Mouse (Mus musculus): ENCODE measurements at regions not wholly inside any gene's neighbourhood (a gene's known extent, or its start where the extent isn't known, plus 50 kb on each side); places are given as distances from the start of the nearest gene placed in this dataset.
A peak's percentile ranks its signal among the peaks of the same experiment; 100 is the strongest.

DNA sequence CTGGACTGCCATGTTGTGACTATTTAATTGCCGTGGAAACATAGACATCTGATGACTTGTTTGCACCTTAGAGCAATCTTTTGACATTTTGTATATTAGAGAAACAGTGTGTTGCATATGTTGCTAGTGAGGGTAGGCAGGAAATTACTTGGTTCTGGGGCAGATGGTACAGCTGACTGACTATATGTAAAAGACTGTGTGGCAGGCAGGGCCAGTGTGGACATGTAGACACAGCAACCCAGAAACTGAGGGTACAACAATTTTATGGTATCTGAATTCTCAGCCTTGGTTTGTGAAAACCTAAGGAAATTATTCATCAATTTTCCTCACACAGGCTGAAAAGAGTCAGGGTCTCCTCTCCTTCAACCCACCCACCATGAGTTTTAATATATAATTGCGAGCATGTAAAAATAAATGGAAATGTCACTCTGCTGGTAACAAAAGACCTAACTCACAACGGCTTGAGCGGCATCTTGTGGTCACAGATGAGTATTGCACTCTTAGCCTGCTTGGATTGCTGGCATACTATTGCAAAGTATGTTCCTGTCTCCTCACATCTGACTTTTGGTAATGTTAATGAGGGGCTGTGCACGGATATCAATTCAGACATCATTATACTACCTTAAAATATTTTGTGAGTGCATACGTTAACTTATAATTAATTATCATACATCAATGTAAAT lies 329.8 kb downstream of the Psat1 start:
- no peak overlapping the region for H3K4me3 ChIP-seq
- no peak for ATAC-seq (replicated peaks; ENCODE audit: insufficient number of reproducible peaks, insufficient read depth, low FRiP score, low read depth)
- 20% methylated on average over 6 of the region's 6 CpGs for WGBS

GRCm38 (mm10) chr19:15614648-15615561 lies 332.2 kb downstream of the Psat1 start:
- H3K36me3 ChIP-seq: no peaks in the 10 kb centered on the region
- no peak overlapping the region for H3K27ac ChIP-seq
- no peaks in the 10 kb centered on the region for H3K27me3 ChIP-seq
- no peaks in the 10 kb centered on the region for H3K9me3 ChIP-seq (replicated peaks)
- peaks cover 7% of the 10 kb centered on the region for H3K4me1 ChIP-seq (replicated peaks)
- H3K4me3 ChIP-seq: 0 out of 2 replicates have a peak overlapping the region, but pooled peaks have one; percentile 8
- H3K4me2 ChIP-seq: peak overlapping the region; percentile 43
- WGBS: 45% methylated on average over 19 of the region's 19 CpGs
- H3K9ac ChIP-seq: no peak overlapping the region
- ATAC-seq (replicated peaks; ENCODE audit: insufficient number of reproducible peaks, insufficient read depth, low FRiP score, low read depth): peak; percentile 55

More for the DNA sequence above, 329.8 kb downstream of the Psat1 start:
- Histone ChIP-seq H3K9ac (no peak overlapping the region), H3K36me3 (no peaks in the 10 kb centered on the region), H3K27me3 (no peaks in the 10 kb centered on the region), H3K4me2 (no peak overlapping the region), H3K4me1 (replicated peaks) (peaks cover 7% of the 10 kb centered on the region), H3K27ac (no peak overlapping the region), H3K9me3 (replicated peaks) (no peaks in the 10 kb centered on the region)

- no peaks in the 10 kb centered on the region for H3K36me3 ChIP-seq
- no peak for ATAC-seq (replicated peaks; ENCODE audit: insufficient number of reproducible peaks, insufficient read depth, low FRiP score, low read depth)
- 74% methylated on average over 13 of the region's 13 CpGs for WGBS
Observed at GRCm38 (mm10) chr19:15611137-15611758, 335.9 kb downstream of the Psat1 start.

DNA sequence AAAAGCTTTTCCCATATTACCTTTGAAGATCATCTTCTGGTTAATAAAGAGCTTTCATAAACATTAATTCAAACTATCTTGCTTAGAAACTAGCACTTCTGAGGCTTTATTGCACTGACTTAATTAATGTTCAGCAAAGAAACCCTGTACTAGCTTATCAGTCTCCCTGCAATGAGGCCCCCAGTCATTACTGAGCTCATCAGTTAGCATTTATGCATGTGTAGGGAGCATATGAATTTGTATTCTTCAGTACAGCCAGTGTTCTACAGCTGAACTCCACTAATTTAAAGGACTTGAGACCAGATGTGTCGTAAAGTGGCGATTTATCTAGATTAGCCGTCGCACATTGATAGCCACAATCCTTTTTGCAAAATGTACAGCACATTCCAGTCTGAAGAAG lies 340.7 kb downstream of the Psat1 start:
- Histone ChIP-seq H3K4me3 (no peak overlapping the region), H3K9ac (no peak overlapping the region), H3K27me3 (no peaks in the 10 kb centered on the region), H3K4me2 (no peak overlapping the region), H3K27ac (no peak overlapping the region), H3K4me1 (replicated peaks) (no peaks in the 10 kb centered on the region), H3K9me3 (replicated peaks) (no peaks in the 10 kb centered on the region), H3K36me3 (no peaks in the 10 kb centered on the region)
- 72% methylated on average over 4 of the region's 4 CpGs for WGBS
- no peak for ATAC-seq (replicated peaks; ENCODE audit: insufficient number of reproducible peaks, insufficient read depth, low FRiP score, low read depth)

More at GRCm38 (mm10) chr19:15611137-15611758, 335.9 kb downstream of the Psat1 start:
- Histone ChIP-seq H3K4me2 (no peak overlapping the region), H3K27ac (no peak overlapping the region), H3K27me3 (no peaks in the 10 kb centered on the region), H3K4me1 (replicated peaks) (peaks cover 7% of the 10 kb centered on the region), H3K9me3 (replicated peaks) (no peaks in the 10 kb centered on the region), H3K4me3 (no peak overlapping the region), H3K9ac (no peak overlapping the region)

- no peaks in the 10 kb centered on the region for H3K27me3 ChIP-seq
- H3K4me1 ChIP-seq (replicated peaks): no peaks in the 10 kb centered on the region
- no peaks in the 10 kb centered on the region for H3K9me3 ChIP-seq (replicated peaks)
- ATAC-seq (replicated peaks; ENCODE audit: insufficient number of reproducible peaks, insufficient read depth, low FRiP score, low read depth): no peak
- H3K9ac ChIP-seq: no peak overlapping the region
- H3K4me2 ChIP-seq: no peak overlapping the region
- H3K27ac ChIP-seq: no peak overlapping the region
- H3K36me3 ChIP-seq: no peaks in the 10 kb centered on the region
- WGBS: 67% methylated on average over 2 of the region's 2 CpGs
- no peak overlapping the region for H3K4me3 ChIP-seq
Observed at GRCm38 (mm10) chr19:15592821-15593220, 354.3 kb downstream of the Psat1 start.

DNA sequence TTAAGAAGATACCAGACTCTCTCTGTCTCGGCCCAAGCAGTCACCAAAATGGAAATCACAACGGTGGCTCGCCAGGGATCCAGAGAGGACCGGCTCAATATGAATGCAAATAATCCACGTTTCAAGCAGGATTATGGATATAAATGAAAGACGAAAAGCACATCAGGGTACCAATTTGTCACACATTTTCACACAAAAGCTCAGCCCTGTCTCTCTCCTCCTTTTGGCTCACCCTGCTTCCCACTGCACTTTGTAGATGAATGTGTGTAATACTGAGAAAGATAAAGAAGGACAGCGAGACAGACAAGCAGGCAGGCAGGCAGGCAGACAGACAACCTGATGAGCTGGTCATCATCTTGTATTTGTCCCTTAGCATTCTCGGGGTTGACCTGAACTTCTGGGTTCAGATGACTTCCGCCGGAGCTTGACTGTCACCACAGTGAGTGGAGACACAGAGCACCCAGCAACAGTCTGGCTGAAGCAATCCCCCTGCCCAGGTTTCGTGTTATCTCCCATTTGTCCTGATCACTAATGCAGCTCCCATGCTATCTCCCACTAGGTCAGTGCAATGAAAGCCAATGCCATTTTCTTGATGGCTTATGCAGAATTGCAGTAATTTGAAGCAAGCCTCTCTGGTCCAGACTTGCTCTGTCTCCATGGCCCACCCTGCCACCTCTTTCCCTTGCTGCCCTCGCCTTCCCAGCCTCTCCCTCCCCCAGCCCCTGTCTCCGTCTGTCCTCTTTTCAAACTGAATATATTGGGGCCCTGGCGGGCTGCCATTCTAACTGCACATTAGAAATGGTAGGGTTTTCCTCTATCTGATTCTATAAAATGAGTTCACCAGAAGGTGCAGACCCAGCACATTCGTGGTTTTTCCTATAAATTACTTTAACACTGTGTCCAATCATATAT lies 363.1 kb downstream of the Psat1 start:
- no peaks in the 10 kb centered on the region for H3K36me3 ChIP-seq
- no peak overlapping the region for H3K9ac ChIP-seq
- no peak overlapping the region for H3K27ac ChIP-seq
- peaks cover 7% of the 10 kb centered on the region for H3K4me1 ChIP-seq (replicated peaks)
- ATAC-seq (replicated peaks; ENCODE audit: insufficient number of reproducible peaks, insufficient read depth, low FRiP score, low read depth): no peak
- H3K4me3 ChIP-seq: no peak overlapping the region
- no peaks in the 10 kb centered on the region for H3K27me3 ChIP-seq
- H3K4me2 ChIP-seq: no peak overlapping the region
- H3K9me3 ChIP-seq (replicated peaks): no peaks in the 10 kb centered on the region
- WGBS: 73% methylated on average over 15 of the region's 15 CpGs

GRCm38 (mm10) chr19:15583106-15583781 lies 363.9 kb downstream of the Psat1 start:
- H3K27me3 ChIP-seq: no peaks in the 10 kb centered on the region
- no peak overlapping the region for H3K9ac ChIP-seq
- H3K4me1 ChIP-seq (replicated peaks): peaks cover 7% of the 10 kb centered on the region
- no peaks in the 10 kb centered on the region for H3K9me3 ChIP-seq (replicated peaks)
- H3K4me2 ChIP-seq: no peak overlapping the region
- H3K4me3 ChIP-seq: no peak overlapping the region
- no peaks in the 10 kb centered on the region for H3K36me3 ChIP-seq
- no peak for ATAC-seq (replicated peaks; ENCODE audit: insufficient number of reproducible peaks, insufficient read depth, low FRiP score, low read depth)
- H3K27ac ChIP-seq: no peak overlapping the region
- WGBS: 65% methylated on average over 8 of the region's 8 CpGs

GRCm38 (mm10) chr19:15571204-15571603 lies 375.9 kb downstream of the Psat1 start:
- ATAC-seq (replicated peaks; ENCODE audit: insufficient number of reproducible peaks, insufficient read depth, low FRiP score, low read depth): no peak
- H3K27me3 ChIP-seq: no peaks in the 10 kb centered on the region
- H3K36me3 ChIP-seq: no peaks in the 10 kb centered on the region
- H3K9me3 ChIP-seq (replicated peaks): no peaks in the 10 kb centered on the region
- H3K4me3 ChIP-seq: no peak overlapping the region
- H3K9ac ChIP-seq: no peak overlapping the region
- no peaks in the 10 kb centered on the region for H3K4me1 ChIP-seq (replicated peaks)
- 75% methylated on average over 9 of the region's 9 CpGs for WGBS
- no peak overlapping the region for H3K4me2 ChIP-seq
- H3K27ac ChIP-seq: no peak overlapping the region

GRCm38 (mm10) chr19:15561511-15561910 lies 385.6 kb downstream of the Psat1 start:
- Histone ChIP-seq H3K4me3 (no peak overlapping the region), H3K27ac (no peak overlapping the region), H3K27me3 (no peaks in the 10 kb centered on the region), H3K36me3 (no peaks in the 10 kb centered on the region), H3K9ac (no peak overlapping the region), H3K9me3 (replicated peaks) (no peaks in the 10 kb centered on the region), H3K4me2 (no peak overlapping the region), H3K4me1 (replicated peaks) (no peaks in the 10 kb centered on the region)
- 85% methylated on average over 5 of the region's 5 CpGs for WGBS
- no peak for ATAC-seq (replicated peaks; ENCODE audit: insufficient number of reproducible peaks, insufficient read depth, low FRiP score, low read depth)

GRCm38 (mm10) chr19:15553953-15554352 lies 393.2 kb downstream of the Psat1 start:
- H3K4me3 ChIP-seq: no peak overlapping the region
- H3K27me3 ChIP-seq: no peaks in the 10 kb centered on the region
- 89% methylated on average over 8 of the region's 8 CpGs for WGBS
- no peaks in the 10 kb centered on the region for H3K4me1 ChIP-seq (replicated peaks)
- H3K4me2 ChIP-seq: no peak overlapping the region
- no peaks in the 10 kb centered on the region for H3K9me3 ChIP-seq (replicated peaks)
- no peak overlapping the region for H3K9ac ChIP-seq
- ATAC-seq (replicated peaks; ENCODE audit: insufficient number of reproducible peaks, insufficient read depth, low FRiP score, low read depth): no peak
- no peak overlapping the region for H3K27ac ChIP-seq
- H3K36me3 ChIP-seq: no peaks in the 10 kb centered on the region
